Mouse (Mus musculus): ENCODE data around the gene Rassf5.

DNA sequence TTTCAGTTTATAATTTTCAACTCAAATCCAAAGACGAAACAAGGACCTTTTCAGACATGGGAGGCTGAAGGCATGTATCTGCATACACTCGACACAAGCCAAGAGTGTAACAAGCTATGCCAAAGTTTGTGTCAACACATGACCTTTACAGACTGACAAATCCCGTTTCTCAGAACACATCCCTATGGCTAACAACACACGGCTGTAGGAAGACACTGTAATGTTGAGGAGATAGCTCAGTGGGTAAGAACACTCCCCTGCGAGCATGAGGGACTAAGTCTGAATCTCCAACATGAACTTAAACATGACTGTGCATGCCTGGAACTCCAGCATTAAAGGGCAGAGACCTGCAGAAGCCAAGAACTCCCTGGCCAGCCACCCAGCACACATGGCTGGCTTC lies 38.7 kb downstream of the Rassf5 start:
- no peak for TF ChIP-seq REST (IDR thresholded peaks at IDR 0.05; ENCODE audit: insufficient read depth, insufficient read length)
- no peak for TF ChIP-seq TCF12 (IDR thresholded peaks at IDR 0.05; ENCODE audit: insufficient read depth, poor library complexity, severe bottlenecking)
- TF ChIP-seq TCF3 (IDR thresholded peaks at IDR 0.05; ENCODE audit: insufficient read length, low read depth), result no peak
- TF ChIP-seq SRF (IDR thresholded peaks at IDR 0.05; ENCODE audit: control insufficient read depth, insufficient read length, low read depth), result no peak
